Mouse (Mus musculus) megakaryocyte, embryonic 14.5 days (primary cell): ENCODE results near the gene Hsdl2.

Experiments used
- FLI1 ChIP-seq: IDR thresholded peaks from 2 replicates; pipeline ENCODE4 v1.6.1; 2012; ENCODE audit warnings: low read length, inconsistent platforms, mixed read lengths
- GATA1 ChIP-seq: IDR thresholded peaks from 3 replicates; pipeline ENCODE4 v1.6.1; 2012; ENCODE audit warnings: mixed read lengths, low read length, inconsistent platforms, borderline replicate concordance

GRCm38 (mm10) chr4:59639163-59639562 is 57.8 kb downstream of the Hsdl2 start:
- TF ChIP-seq GATA1: no peak
- no peak for TF ChIP-seq FLI1
